Mouse (Mus musculus) embryonic stem cell, embryonic (primary cell): ENCODE measurements around the gene Mrgprg.

ENCODE experiments used
- CTCF ChIA-PET, 4 experiments: fragments of 300-600 bp in 2 of 4; fragments of 350-600 bp in 2 of 4; sonication (Branson Sonifier 250); formaldehyde crosslinking; loops; one replicate each; lab custom pipeline; 2022; ENCODE audit warnings: inconsistent platforms in 2 of 4; lab: Charles Lee
- POLR2A ChIA-PET, 4 experiments: fragments of 300-600 bp in 2 of 4; fragments of 350-600 bp in 2 of 4; sonication (Branson Sonifier 250); formaldehyde crosslinking; loops; one replicate each; lab custom pipeline; 2022; ENCODE audit warnings: antibody characterized with exemption in 4 of 4, inconsistent platforms in 1 of 4; lab: Charles Lee

Mrgprg gene

GRCm38 (mm10) chr7:143738601-143739006, 28.2 kb downstream of the Mrgprg start:
- CTCF ChIA-PET = interaction anchor here in 1 of 4 experiments (3.5 kb wide), 1 partner anchor 10 kb away, joined by 20 read pairs; no protein-coding TSS in a partner anchor
- POLR2A ChIA-PET = no interaction called here

DNA sequence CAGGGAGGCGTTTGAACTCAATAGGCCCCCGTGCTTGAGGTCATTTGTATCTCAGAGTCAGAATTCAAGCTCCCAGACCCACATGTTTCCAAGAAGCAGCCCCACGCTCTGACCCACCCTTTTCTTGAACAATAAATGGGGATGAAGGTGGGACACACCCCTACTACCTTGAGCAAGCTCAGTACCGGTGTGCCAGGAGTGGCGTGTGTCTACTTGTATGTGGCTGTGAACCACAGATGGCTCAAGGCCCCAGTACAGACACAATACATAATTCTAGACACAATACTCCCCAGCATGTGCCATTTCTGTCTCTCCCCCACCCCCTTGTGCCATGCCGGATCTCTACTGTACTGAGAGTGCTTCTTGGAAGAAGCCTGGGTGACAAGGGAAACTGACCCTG, 28.6 kb downstream of the Mrgprg start:
- ChIA-PET CTCF (interaction anchor here in 3 of 4 experiments (0.8 to 3.5 kb wide), 3 partner anchors 10 to 272 kb away, joined by 3 to 20 read pairs (median 4); no protein-coding TSS in a partner anchor), POLR2A (no interaction called here)

DNA sequence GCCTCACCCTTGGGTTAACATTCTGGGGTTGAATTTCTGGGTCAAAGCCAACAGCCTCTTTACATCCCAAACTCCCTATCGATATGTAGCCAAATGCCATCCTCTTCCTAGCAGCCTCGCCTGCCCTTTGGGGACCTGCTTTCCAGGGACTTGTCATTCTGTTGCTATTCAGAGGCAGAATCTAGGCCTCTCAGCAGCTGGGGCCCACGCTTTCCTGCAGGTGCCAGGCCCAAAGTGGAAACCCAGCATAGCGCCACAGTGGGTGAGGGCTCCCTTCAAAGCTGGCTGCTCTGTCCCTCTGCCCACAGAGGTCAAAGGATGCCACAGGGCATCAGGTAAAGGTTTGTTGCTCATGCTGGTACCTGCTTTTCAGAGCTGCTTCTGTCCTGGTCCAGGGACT, 33.0 kb downstream of the Mrgprg start:
- CTCF ChIA-PET = interaction anchor here in 3 of 4 experiments (1.0 to 1.5 kb wide), 4 partner anchors 15 to 253 kb away, joined by 3 to 4 read pairs (median 3); no protein-coding TSS in a partner anchor

DNA sequence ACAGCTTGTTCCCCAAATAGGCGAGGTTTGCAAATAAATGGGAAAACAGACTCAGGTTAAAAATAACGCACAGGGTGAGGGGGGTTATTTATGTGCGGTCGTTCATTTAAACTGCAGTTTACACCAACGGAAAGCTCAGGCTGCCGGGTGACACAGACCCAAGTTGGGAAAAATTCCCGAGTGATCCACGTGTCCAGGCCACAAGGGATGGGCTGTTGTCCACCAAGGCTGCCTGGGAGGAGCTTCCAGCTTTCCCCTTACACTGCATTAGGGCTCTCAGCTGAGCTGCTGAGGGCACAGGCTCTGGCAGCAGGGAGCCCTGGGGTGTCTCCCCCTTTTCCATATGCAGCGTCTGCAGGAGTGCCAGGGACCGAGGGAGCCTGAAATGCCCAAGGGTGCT, 36.9 kb downstream of the Mrgprg start:
- ChIA-PET POLR2A (interaction anchor here in 1 of 4 experiments (1.7 kb wide), 1 partner anchor 16 kb away, joined by 4 read pairs; no protein-coding TSS in a partner anchor), CTCF (interaction anchor here in 2 of 4 experiments (0.9 to 1.7 kb wide), 2 partner anchors 13 to 18 kb away, joined by 3 to 7 read pairs; no protein-coding TSS in a partner anchor)

More for the DNA sequence above, 33.0 kb downstream of the Mrgprg start:
- POLR2A ChIA-PET = interaction anchor here in 1 of 4 experiments (0.6 kb wide), 1 partner anchor 1483 kb away, joined by 5 read pairs; no protein-coding TSS in a partner anchor

DNA sequence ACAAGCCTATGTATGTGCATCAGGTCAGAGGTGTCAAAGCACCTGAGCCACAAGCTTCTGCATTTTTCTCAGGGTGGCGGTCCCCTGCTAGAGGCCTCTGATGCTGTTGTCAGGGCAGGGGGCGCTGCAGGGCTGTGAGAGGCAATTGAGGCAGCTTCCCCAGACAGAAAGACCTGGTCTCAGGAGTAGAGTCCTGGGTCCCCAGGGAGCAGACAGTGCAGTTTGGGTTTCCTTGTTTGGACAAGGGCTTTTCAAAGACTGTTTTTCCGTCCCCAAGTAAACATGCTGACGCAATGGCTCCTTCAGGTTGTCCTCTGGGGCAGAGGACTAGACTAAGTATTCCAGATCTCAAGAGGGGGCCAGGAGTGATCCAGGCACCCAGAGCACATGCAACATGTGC, 40.4 kb downstream of the Mrgprg start:
- ChIA-PET POLR2A (interaction anchor here in 1 of 4 experiments (0.9 kb wide), 1 partner anchor 22 kb away, joined by 3 read pairs; no protein-coding TSS in a partner anchor), CTCF (interaction anchor here (0.6 to 1.8 kb wide), 17 partner anchors 13 to 568 kb away, joined by 3 to 10 read pairs (median 4); partner anchors contain the start of gene Osbpl5 (in 1 of the 4))

- CTCF ChIA-PET = interaction anchor here (0.6 to 3.4 kb wide), 8 partner anchors 9 to 140 kb away, joined by 3 to 16 read pairs (median 4); no protein-coding TSS in a partner anchor
Measured at GRCm38 (mm10) chr7:143723841-143724240, 43.0 kb downstream of the Mrgprg start.

DNA sequence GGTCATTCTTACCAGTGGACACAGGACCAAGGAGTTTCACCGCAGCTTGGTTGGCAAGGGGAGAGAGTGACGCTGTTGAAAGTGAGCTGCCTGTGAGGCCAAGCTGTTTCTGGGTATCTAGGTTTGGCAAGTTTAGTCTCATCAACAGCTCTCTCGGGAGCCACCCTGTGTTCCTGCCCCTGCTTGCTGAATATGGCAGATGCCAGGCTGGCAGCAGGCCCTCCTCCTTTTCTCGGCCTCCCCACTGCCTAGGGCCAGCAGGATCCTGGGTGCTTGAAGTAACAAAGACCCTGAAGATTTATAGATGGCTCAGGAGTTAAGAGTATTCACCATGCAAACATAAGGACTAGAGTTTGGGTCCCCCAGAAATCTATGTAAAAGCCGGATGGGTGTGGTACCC, 44.1 kb downstream of the Mrgprg start:
- ChIA-PET CTCF (interaction anchor here in 2 of 4 experiments (0.9 to 3.4 kb wide), 4 partner anchors 16 to 31 kb away, joined by 3 to 16 read pairs (median 8); no protein-coding TSS in a partner anchor), POLR2A (interaction anchor here in 1 of 4 experiments (1.5 kb wide), 1 partner anchor 90 kb away, joined by 4 read pairs; no protein-coding TSS in a partner anchor)

More at GRCm38 (mm10) chr7:143723841-143724240, 43.0 kb downstream of the Mrgprg start:
- POLR2A ChIA-PET = interaction anchor here in 1 of 4 experiments (0.6 to 1.5 kb wide), 4 partner anchors 9 to 715 kb away, joined by 3 to 4 read pairs (median 4); no protein-coding TSS in a partner anchor

- POLR2A ChIA-PET = no interaction called here
- CTCF ChIA-PET = interaction anchor here in 2 of 4 experiments (1.8 to 2.6 kb wide), 3 partner anchors 11 to 31 kb away, joined by 8 to 9 read pairs (median 8); no protein-coding TSS in a partner anchor
Measured at GRCm38 (mm10) chr7:143717811-143718210, 49.0 kb downstream of the Mrgprg start.
